Mouse (Mus musculus): ENCODE data around the gene Ccdc162.

Gene Ccdc162

DNA sequence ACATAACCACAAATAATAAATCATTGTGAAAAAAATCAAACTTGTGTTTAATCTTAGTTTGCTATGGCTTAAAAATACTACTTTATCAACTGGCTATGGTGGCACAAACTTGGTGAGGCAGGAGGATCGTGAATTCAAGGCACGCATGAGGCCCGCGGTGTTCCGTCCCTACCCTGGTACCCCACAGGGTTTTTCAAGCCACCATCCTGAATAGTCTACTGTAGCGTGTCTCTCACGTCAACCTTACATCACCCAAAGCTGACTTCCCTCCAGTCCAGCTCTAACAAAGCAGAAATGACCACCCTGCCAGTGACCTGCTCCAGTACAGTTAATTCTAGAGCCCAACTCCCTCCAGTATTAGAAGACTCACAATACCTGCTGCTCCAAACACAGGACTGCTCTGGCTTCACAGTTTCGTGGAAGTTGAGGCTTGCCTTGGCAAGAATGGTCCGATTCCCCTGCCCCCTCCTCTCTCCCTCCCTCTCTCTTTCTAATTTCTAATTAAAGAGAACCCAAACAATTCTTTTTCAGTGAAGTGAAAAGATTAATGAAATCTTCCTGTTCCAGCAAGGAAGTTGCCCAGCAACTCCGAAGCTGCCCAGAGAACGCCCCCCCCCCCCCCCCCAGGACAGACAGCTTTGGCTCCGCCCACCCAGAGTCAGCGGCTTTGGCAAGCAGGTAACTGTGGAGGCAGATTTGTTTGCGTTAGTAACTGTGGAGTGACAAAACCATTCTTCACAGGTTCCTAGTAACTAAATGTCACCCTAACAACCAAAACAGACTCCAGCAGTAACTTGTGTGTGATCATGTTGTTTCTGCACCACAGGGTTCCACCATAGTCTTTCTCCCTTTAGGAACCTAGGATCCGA, at the start of gene Ccdc162:
Ccdc162 (minus strand) TSS at position 606 of the 869 bp plus-strand sequence.
- in situ Hi-C loops (cut with MseI, MboI): no loop called here

DNA sequence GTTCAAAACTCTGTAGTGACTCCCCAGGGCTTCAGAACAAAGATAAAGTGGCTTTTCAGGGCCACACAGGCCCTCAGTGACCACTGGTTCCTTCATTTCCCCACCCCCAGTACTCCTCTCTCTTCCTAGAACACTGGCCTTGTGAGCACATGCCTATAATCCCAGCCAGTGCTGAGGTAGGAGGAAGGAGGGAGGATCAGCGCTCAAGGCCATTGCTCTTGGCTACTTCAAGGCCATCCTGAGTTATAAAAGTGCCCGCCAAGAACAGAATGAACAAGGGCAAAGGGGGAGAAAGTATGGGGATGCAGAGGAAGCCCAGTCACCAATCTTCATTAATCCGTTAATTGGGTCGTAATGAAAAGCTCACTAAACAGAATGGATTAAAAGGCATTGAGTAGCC, 49.2 kb upstream of the Ccdc162 start:
- in situ Hi-C loops (cut with MseI, MboI): no loop called here

DNA sequence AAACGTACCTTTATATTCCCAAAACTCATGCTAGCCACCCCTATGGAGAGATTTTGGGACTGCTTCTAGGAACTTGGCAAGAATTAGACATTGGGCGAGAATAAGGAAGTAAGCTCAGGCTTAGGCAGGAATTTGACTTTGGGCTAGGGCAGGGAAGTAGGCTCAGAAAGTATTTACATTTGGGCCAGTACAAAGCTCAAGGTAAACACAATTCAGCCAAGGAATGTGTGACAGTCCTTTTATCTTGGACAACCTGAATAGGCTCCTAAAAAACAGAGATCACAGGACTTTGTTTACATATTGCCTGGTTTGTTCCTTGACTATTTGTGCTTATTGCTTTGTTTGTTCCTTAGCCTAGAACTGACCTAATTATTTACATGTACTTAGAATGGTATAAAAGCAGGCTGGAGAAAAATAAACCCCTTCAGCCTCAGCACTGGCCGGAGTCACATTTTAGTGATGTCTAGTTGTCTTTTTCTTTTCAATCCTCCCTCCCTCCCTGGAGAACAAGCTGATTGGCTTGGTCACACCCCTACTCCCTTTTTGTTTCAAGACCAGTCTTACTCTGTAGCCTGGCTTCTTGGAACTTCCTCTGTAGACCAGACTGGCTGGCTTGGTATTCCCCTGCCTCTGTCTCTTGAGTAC, 47.4 kb upstream of the Ccdc162 start:
- in situ Hi-C loops (cut with MseI, MboI): no loop called here

DNA sequence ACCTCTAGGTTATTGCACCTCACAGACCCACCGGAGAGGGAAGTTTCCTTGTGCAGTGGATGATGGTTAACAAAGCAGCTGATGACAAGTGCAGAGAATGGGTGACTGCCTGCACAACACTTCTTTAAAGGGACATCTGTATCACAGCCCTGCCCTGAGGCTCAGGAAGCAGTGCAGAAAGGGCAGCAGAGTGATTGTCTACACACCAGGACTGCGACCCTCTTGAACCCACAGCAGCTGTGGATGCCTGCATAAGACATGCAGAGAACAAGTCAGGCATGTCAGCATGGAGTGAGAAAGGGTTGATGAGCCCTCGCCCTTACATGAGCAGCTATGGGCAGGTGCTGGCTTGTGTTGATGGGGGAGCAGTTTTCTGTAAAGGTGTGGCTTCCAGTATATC, 44.4 kb upstream of the Ccdc162 start:
- in situ Hi-C loops (cut with MseI, MboI): no loop called here

DNA sequence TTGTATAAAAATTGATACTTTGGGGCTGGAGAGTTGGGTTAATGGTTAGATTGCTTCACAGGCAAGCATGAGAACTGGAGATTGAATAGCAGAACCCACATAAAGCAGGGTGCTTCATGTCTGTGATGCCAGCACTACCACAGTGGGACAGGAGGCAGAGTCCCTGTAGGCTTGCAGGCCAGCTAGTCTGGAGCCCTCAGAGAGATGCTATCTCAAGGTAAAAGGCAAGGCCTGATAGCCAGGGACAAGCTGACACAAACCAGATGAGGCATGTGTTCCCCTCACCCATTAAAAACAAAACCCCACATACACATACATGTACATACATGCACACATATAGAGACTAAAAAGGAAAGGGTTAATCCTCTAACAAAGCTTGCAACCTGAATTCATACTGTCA, 41.6 kb upstream of the Ccdc162 start:
- in situ Hi-C loops (cut with MseI, MboI): no loop called here

DNA sequence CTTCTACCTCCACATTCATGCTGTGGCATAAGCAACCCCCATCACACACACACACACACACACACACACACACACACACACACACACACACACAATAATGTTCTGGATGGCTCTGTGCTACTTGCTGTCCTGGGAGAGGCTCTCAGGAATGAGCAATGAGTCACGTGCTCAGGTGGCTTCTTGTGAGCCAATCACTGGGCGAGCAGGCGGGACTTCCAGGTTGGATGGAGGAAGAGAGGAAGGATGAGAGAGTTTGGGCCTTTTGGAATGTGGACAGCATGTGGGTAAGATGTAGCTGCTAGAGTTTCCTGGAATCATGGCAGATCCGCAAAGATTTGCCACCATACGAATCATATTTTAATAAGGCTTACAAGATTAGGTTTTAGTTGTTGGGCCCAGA, 40.8 kb upstream of the Ccdc162 start:
- in situ Hi-C loops (cut with MseI, MboI): no loop called here

DNA sequence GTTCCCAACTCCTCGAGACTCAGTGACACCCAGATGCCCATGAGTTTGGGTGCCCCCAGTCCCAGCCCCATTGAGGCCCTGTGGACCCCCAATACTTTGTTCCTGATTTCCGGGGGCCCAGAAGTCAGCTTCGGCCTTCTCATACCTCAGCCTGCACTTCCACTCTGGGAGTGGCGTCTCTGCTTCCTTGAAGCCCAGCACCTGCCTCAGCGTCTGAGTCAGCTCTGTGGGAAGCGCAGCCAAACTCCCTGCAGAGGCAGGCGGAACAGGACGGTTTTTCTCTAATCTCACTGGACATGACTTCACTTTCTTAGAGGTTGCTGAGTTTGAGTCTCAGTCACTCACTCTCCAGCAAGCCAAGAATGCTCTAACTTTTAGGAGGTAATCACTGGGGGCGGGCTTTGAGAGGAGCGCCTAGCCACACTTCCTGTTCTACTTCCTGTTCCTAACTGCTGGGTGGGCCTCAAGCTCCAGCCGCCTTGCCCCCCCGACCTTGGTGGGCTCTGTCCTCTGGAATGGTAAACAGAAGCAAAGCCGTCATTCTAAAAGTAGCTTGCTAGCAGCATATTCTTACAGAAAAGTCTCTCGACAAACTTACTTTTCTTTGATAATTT, 35.5 kb upstream of the Ccdc162 start:
- in situ Hi-C loops (cut with MseI, MboI): no loop called here

DNA sequence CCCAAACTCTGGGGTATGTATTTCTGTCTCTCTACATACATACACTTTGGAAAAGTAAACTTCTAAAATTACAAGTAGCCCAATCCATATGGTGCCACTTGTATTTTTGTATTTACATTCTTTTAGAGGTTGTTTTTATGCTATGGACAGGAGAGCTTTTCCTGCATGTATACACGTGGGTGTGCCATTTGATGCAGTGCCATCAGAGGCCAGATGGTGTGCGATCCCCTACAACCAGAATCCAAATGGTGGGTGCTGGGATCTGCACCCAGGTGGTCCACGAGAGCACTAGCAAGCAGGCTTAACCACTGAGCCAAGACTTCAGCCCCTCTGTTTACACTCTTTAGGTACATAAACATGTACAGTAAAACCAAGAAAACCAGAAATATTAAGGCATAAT, 32.9 kb upstream of the Ccdc162 start:
- in situ Hi-C loops (cut with MseI, MboI): no loop called here

DNA sequence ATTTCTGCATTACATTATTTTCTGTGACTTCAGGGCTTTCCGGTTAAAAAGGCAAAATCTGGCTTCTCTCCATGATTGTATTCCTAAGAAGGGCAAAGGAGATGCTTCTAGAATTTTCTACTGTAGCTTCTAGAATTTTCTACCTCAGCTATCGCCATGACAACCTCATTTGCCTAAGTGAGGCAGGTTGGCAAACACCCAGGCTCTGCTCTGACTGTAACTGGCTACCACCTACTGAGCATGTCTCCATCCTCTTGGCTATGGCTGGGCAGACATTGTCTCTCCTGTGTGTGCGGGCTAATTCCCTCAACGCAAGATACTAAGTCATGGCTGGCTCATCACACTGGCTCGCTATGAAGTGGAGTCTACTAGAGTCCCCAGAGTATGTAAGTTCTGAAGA, 30.1 kb upstream of the Ccdc162 start:
- in situ Hi-C loops (cut with MseI, MboI): no loop called here

DNA sequence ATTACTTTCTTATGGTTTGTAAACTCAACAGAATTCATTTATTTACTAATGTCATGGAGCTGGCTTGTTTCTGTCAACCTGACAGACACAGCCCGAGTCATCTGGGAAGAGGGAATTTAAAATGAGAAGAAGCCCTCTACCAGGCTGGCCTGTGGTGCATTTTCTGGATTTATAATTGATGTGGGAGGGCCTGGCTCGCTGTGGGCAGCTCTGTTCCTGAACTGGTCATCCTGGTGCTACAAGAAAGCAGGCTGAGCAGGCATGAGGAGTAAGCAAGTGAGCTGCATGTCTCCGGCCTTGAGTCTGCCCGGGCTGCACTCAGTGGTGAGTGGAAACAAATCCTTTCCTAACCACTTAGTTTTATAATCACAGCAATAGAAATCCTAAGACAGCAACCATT, 27.6 kb upstream of the Ccdc162 start:
- in situ Hi-C loops (cut with MseI, MboI): no loop called here

DNA sequence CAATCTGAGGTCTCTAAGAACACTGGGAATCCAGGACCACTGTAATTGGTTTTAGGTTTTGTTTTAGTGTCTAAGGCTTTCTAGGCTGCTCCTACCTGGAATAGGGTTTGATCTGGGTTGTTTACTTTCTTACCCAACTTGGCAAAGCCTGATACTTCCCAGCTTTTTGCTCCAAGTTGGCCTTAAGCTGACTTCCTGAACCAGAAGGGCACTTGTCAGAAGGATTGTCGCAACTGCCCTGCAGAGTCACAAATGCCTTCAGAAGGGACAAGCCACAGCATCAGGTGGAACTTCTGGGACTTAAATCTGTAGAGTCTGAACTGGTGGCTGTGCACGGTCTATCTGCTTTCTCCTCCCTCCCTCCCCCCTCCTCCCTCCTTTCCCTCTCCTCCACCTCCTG, 23.8 kb upstream of the Ccdc162 start:
- in situ Hi-C loops (cut with MseI, MboI): no loop called here

DNA sequence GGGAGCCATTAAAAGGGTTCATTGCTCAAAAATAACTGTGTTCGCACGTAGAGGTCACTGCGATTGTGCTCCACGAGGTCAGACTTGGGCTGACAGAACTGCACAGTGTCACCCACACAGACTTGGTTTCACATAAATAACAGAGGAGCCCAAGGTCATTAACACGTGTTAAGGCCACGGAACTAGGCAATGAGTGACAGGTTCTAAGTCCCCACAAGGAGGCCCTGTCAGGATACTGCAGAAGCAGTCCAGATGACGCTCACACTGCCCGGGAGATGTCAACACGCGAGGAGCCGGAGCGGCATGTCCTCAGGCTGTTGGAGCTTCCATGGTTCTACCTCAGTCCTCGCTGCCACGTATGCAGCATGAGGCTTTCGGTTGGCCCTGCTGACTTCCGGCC, 20.8 kb upstream of the Ccdc162 start:
- in situ Hi-C loops (cut with MseI, MboI): no loop called here

DNA sequence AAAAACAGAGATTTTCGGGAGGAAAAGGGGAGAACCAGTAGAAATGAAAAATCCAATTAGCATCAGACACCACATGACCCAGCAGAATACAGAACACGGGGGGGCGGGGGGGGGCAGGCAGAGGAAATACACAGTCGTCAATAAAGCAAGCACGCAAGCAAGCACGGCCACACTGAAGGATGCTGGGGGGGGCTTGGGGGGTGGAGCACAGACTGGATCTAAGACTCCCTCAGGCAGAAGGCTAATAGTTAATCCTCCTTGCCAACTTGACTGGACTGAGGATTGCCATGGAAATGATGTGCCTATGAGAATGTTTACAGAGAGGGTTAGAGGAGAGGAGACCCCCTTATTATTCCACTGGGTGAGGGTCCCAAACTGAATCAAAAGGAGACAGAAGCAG, 19.0 kb upstream of the Ccdc162 start:
- in situ Hi-C loops (cut with MseI, MboI): no loop called here

DNA sequence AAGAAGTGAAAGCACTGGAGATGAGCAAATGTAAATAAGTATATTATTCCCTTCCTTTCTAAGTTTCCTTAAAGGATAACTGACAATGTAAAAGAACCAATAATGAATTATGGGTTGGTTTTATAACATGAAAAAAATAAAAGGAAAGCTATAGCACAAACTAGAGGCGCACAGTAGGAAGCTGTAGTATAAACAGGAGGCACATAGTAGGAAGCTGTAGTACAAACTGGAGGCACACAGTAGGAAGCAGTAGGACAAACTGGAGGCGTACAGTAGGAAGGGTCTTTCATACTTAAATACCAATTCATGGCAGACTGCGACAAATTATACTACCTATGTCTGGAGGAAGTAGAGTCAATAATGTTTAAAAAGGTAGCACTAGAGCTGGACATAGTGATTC, 16.8 kb upstream of the Ccdc162 start:
- in situ Hi-C loops (cut with MseI, MboI): no loop called here

DNA sequence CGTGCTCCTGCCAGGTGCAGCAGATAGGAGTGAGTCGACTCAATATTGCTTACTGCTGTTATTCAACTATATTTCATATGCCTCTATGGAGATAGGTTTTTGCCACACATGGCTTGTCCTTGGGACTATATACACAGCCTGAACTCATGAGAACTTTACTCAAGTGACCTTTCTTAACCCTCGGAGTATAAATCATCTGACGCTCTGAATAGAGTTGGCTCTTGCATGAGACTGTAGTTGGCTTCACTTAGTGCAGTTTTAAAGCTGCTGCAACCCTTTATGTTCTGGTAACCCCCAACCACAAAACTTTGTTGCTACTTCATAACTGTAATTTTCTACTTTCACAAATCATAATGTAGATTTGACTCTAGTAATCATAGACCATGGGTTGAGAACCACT, 15.5 kb upstream of the Ccdc162 start:
- in situ Hi-C loops (cut with MseI, MboI): no loop called here

DNA sequence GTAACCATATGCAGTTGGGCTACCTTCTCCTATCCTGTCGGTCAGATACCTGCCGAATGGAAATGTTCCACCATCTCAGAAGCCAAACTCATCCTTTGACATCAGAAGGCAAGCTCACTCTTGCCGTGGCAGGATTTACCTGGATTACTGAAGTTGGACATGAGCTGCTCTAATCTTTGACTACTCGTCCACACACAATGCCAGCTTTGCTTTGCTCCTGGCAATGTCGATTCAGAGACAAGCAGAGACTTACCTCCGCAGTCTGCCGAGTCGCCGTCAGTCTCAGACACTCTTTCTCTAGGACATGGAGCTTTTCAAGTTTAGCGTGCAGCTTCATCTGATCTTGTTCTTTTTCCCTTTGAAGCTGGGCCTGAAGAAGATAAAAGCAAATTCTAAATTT, 14.3 kb upstream of the Ccdc162 start:
- in situ Hi-C loops (cut with MseI, MboI): no loop called here

DNA sequence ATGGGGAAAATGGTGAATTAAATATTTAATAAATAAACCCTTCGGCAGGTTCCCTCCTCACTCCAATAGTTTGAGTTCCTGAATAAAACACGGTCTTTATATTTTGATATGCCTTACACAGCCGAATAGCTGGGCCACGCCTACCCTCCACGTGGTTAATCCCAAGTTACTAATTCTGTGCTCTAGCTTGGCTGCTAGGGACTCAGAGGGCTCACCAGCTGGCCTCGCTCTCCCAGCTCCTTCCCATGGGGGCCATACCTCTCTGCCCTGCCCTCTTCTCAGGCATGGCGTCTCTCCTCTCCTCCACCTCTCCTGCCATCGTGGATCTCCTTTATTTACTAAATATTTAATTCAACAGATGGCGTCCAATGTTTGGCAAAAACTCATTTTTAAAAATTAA, 9.8 kb upstream of the Ccdc162 start:
- in situ Hi-C loops (cut with MseI, MboI): no loop called here

DNA sequence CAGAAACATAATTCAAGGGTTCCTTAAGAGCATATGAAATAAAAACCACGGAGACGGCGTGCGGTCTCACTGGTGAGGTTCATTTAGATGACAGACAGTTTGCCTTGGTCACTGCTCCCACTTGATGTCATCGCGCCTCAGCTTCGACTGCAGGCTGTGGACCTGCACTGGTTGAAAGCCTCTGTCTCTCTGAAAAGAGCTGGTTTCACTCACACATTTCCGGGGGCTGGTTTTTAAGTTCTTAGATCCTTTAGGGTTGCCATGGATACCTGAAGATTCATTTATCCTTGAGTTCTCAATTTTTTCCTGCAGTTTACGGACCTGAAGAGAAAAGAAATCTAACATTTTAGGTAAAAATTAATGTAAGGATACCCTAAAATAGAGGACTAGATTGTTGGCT, 3.2 kb upstream of the Ccdc162 start:
- in situ Hi-C loops (cut with MseI, MboI): no loop called here

DNA sequence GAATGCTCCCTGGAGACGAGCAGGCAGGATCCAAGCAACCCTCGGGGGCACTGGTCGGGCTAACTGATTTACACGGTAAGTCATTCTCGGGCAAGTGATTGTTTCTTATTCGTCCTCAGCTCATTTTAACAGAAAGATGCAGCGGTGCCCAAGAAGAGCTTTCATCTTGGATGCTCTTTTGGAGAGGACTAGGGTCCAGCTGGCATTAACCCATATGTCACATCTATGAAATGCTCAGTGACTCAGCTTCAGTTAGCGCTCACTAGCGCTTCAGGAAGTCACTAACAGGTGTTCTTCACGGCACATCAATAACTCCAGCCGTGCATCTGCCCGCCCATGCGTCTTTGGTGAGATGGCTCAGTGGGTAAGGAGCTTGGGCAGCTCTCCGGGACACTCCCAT, 877 bp downstream of the Ccdc162 start:
- in situ Hi-C loops (cut with MseI, MboI): no loop called here

DNA sequence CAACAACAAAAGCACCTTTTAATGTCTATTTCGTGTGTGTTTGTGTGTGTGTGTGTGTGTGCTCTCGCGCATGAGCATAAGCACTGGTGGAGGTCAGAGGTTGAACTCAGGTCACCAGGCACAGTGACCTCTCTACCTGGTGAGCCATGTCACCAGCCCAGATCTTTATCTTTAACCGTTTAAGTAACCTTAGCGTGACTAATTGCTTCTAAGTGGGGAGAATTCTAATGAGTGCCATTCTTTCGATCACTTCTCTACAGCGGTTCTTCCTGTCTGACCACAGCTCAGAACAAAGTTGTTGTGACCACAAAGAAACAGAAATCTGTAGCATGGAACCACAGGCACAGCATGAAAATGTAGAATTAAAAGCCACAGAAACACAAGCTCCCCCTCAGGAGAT, 5.0 kb downstream of the Ccdc162 start:
- in situ Hi-C loops (cut with MseI, MboI): no loop called here

DNA sequence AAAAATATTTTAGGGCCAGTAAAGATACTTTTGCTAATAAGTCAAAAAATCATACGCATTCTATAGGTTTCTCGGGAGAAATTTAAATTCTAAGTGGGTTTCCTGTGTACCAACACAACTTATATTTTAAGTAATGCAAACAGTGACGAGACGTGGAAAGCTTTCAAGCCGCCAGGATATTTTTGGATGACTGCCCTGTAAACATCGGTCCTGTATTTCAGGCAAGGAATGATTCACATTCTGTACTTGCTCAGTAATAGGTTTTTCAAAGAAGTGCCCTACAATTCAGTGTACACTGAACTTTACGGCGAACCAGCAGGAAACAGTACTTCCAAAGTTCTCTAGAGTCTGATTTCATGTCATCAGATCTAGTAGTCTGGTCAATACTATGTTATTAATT, 5.7 kb downstream of the Ccdc162 start:
- in situ Hi-C loops (cut with MseI, MboI): no loop called here

DNA sequence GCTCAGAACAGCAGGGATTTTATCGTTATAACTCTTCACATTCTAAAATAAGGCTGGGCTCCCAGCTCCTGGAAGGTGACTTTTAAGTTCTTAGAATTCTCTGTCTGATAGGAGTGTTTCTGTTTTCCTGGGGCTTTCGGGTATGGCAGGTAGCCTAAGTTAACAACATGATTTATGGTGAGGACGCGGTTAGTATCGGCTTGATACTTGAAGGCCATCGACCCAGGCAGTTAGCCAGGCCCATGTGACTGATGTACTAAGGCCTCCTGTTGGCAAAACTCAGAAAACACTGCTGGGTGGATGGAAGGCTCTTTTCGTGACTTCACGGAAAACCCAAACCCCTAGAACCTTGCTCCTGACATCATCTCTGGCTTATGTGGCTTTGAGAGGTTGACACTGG, 7.1 kb downstream of the Ccdc162 start:
- in situ Hi-C loops (cut with MseI, MboI): no loop called here

DNA sequence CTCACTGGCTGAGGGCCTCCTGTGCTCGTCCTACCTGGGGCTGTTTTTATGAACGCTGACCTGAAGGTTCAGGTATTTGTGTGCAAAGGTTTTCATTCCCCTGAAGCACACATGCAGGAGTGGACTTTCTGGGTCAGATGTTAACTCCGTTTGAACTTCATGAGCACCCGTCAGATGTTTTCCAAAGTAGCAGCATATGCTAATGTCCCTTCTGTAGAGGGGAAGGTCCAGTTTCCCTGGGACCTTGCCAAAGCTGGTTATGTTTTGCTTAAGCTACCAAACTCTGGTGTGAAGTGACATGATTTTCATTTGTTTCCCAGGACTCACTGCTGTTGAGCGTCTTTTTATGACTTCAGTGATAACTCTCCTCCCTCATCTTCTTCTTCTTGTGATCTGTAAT, 16.8 kb downstream of the Ccdc162 start:
- in situ Hi-C loops (cut with MseI, MboI): no loop called here
